Mouse (Mus musculus): ENCODE data around the gene Psd4. TPM values are rescaled to one million over a fixed set of nuclear protein-coding genes. Genes with fewer than 3 reads are reported as not detected.

The Psd4 gene
- polyA plus RNA-seq, 1 experiment from 2014 or later = 1.4 TPM

DNA sequence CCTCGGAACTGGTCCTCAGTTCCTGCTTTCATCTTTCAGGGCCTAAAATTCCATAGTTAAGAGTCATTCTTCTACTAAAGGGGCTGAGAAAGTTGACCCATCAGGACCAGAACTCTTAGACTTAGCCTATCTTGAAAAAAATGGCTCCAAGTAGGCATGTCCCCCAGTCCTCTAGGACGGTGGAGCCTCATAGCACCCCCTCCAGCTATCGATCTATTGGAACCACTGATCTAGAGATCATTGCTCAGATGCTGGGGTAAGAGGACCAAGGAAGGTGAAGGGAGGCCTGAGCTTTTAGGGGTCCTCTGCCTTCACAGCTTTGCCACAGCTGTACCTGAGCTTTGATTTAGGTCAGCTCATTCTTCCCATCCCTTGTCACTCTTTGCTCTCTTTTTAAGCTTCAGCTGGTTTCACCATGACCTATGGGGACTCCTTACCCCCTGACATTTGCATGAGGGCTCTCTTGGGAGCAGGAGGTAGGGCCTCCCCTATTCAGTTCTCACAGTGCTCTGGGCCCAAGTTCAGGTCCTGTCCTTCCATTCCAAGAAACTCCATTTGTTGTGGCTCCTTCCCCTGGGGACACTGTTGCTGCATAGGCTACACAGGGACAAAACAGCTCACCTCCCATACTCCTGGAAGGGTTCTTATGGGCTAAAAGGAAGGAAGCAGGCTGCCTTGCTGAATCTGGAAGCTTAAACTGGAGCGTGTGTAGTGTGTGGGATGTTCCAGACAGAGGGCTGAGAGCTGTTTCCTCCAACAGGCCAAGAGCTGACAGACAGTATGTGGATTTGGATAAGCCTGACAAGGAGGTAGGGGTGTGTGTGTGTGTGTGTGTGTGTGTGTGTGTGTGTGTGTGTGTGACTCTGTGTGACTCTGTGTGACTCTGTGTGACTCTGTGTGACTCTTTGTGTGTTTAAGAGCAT lies 20.2 kb downstream of the Psd4 start:
- H3K4me1 ChIP-seq = no peaks in the 10 kb centered on the region
- H3K9me3 ChIP-seq (replicated peaks) = no peaks in the 10 kb centered on the region
- no peak for ATAC-seq (ENCODE audit: low FRiP score)
- H3K4me3 ChIP-seq (replicated peaks) = no peak overlapping the region
- H3K27me3 ChIP-seq (replicated peaks) = no peaks in the 10 kb centered on the region
- H3K9ac ChIP-seq (replicated peaks) = no peak overlapping the region
- no peak overlapping the region for H3K27ac ChIP-seq (replicated peaks)
- no peak overlapping the region for H3K4me2 ChIP-seq
- H3K36me3 ChIP-seq = no peaks in the 10 kb centered on the region
- WGBS = 90% methylated on average over 4 of the region's 4 CpGs

GRCm38 (mm10) chr2:24393251-24393650 lies 25.9 kb downstream of the Psd4 start:
- Histone ChIP-seq H3K4me3 (replicated peaks) (no peak overlapping the region), H3K36me3 (no peaks in the 10 kb centered on the region), H3K9ac (replicated peaks) (no peak overlapping the region), H3K27me3 (replicated peaks) (no peaks in the 10 kb centered on the region), H3K4me1 (no peaks in the 10 kb centered on the region), H3K9me3 (replicated peaks) (no peaks in the 10 kb centered on the region), H3K4me2 (no peak overlapping the region), H3K27ac (replicated peaks) (no peak overlapping the region)
- WGBS = 74% methylated on average over 2 of the region's 2 CpGs
- ATAC-seq (ENCODE audit: low FRiP score) = no peak

- Histone ChIP-seq H3K9ac (replicated peaks) (no peak overlapping the region), H3K4me3 (replicated peaks) (no peak overlapping the region), H3K9me3 (replicated peaks) (no peaks in the 10 kb centered on the region), H3K27ac (replicated peaks) (no peak overlapping the region), H3K27me3 (replicated peaks) (no peaks in the 10 kb centered on the region), H3K36me3 (no peaks in the 10 kb centered on the region), H3K4me2 (no peak overlapping the region), H3K4me1 (no peaks in the 10 kb centered on the region)
- no peak for ATAC-seq (ENCODE audit: low FRiP score)
- WGBS = 18% methylated on average over 2 of the region's 2 CpGs
Observed at GRCm38 (mm10) chr2:24397115-24397514, 29.7 kb downstream of the Psd4 start.

- Histone ChIP-seq H3K9ac (replicated peaks) (no peak overlapping the region), H3K4me3 (replicated peaks) (no peak overlapping the region), H3K9me3 (replicated peaks) (no peaks in the 10 kb centered on the region), H3K4me2 (no peak overlapping the region), H3K27ac (replicated peaks) (no peak overlapping the region), H3K36me3 (no peaks in the 10 kb centered on the region), H3K27me3 (replicated peaks) (peaks cover 6% of the 10 kb centered on the region; the same call in 1 of the 2 replicates), H3K4me1 (peaks cover 7% of the 10 kb centered on the region)
- ATAC-seq (ENCODE audit: low FRiP score) = no peak
- 83% methylated on average over 3 of the region's 3 CpGs for WGBS
Observed at GRCm38 (mm10) chr2:24400711-24401110, 33.3 kb downstream of the Psd4 start.

- peak overlapping the region; percentile 33 for H3K4me3 ChIP-seq (replicated peaks)
- peak overlapping the region; percentile 61 for H3K4me2 ChIP-seq
- ATAC-seq (ENCODE audit: low FRiP score) = peak; percentile 82
- H3K9me3 ChIP-seq (replicated peaks) = no peaks in the 10 kb centered on the region
- H3K9ac ChIP-seq (replicated peaks) = peak overlapping the region; percentile 33; the same call in 1 of the 2 replicates
- peaks cover 12% of the 10 kb centered on the region for H3K4me1 ChIP-seq
- peaks cover 9% of the 10 kb centered on the region; the same call in 1 of the 2 replicates for H3K27me3 ChIP-seq (replicated peaks)
- WGBS = 11% methylated on average over 23 of the region's 23 CpGs
- H3K27ac ChIP-seq (replicated peaks) = no peak overlapping the region
- no peaks in the 10 kb centered on the region for H3K36me3 ChIP-seq
Observed at GRCm38 (mm10) chr2:24405345-24406012, 38.1 kb downstream of the Psd4 start.

DNA sequence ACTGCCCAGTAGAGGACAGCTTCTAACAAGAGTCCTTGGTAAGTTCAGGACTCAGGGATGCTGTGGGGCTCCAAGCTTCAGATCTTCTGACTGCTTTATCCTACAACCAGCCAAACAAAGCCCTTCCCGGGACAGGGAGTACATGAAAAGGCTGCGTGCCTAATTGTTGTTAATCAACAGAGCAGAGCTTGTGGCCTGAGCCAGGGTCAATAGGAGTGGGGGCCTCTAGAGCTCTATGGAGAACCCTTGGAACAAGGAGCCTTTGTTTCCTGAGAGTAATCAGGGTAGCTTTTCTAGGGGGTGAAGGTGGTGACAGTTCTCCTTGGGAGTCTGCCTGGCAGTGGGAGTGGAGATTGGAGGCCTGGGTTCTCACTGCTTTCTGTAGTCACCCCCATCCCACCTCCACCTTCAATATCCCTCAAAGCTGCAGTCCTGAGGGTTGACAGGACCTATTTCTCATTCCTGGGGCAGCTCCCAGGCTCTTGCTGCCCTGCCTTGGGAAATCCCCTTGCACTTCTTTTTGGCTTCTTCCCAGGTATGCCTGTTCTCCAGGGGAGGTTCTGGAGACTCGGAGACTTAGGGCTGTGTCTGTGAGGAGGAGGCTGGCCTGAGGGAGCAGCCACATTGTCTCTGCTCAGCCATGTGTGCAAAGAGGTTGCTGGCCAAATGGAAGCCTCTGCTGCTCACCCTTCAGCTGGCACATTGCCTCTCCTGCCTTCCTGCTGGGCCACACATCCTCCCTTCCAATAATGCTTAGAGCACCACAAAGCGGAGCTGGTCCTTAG lies 40.5 kb downstream of the Psd4 start:
- Histone ChIP-seq H3K4me2 (no peak overlapping the region), H3K4me3 (replicated peaks) (no peak overlapping the region), H3K36me3 (no peaks in the 10 kb centered on the region), H3K9me3 (replicated peaks) (no peaks in the 10 kb centered on the region), H3K27me3 (replicated peaks) (peaks cover 9% of the 10 kb centered on the region; the same call in 1 of the 2 replicates), H3K27ac (replicated peaks) (no peak overlapping the region), H3K9ac (replicated peaks) (no peak overlapping the region), H3K4me1 (peaks cover 12% of the 10 kb centered on the region)
- ATAC-seq (ENCODE audit: low FRiP score) = peak; percentile 36
- WGBS = 29% methylated on average over 4 of the region's 4 CpGs

DNA sequence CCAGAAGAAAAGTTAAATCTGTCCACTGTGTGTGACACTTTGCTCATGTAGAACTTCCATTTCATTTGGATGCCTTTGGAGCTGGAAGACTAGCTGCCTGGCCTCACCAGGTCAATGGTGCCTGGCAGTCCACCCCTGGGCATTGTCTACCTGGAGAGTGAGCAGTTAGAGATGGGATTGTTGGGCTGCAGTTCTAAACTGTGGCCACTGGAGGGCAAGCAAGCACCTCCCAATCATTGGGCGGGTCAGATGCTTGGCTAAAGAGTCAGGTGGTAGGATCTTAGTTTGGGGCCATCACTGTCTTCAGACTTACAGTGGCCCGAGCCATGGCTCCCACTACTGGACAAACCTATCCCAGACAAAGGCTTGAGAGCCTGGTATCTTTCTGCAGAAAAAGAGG lies 41.8 kb downstream of the Psd4 start:
- Histone ChIP-seq H3K4me3 (replicated peaks) (no peak overlapping the region), H3K9ac (replicated peaks) (no peak overlapping the region), H3K36me3 (no peaks in the 10 kb centered on the region), H3K27me3 (replicated peaks) (peaks cover 9% of the 10 kb centered on the region; the same call in 1 of the 2 replicates), H3K4me2 (no peak overlapping the region), H3K9me3 (replicated peaks) (no peaks in the 10 kb centered on the region), H3K4me1 (peaks cover 23% of the 10 kb centered on the region), H3K27ac (replicated peaks) (no peak overlapping the region)
- WGBS = 2% methylated on average over 2 of the region's 2 CpGs
- peak; percentile 38 for ATAC-seq (ENCODE audit: low FRiP score)

DNA sequence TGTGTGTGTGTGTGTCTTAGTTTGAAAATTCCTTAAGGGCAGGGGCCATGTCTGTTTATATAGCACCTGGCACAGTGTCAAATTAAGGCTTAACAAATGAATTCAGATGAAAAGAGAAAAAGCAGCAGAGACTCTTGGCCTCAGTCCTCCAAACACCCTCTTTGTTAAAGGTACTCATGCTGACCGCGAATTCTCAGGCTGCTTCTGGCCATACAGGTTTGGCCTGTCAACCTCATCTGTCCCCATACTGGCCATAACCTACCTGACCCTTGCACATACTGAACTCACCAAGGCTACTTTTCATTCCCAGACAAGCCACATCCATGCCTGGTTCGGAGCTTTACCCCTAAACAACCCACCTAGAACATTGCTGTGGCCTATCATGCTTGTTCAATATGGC lies 45.8 kb downstream of the Psd4 start:
- H3K27ac ChIP-seq (replicated peaks) = peak overlapping the region; percentile 62
- no peak for ATAC-seq (ENCODE audit: low FRiP score)

DNA sequence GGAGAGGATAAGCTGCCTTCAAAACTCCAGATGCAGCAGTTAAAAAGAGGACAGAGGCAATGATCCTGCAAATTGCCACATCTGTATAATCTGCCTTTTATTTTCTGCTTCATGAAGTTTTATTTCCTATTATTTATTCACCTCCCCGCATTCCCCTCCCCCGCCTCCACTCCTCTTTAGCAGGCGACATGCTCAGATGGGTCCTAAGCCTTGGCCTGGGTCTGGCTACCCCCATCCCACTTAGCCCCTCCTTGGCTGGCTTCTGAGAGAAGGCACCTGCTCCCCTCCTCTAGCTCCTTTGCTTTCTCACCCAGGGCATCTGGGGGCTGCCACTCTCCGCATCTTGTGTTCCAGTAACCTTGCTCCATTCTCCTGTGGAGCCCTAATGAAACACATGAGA lies 46.3 kb downstream of the Psd4 start:
- Histone ChIP-seq H3K9ac (replicated peaks) (no peak overlapping the region), H3K4me3 (replicated peaks) (no peak overlapping the region), H3K27me3 (replicated peaks) (no peaks in the 10 kb centered on the region), H3K9me3 (replicated peaks) (no peaks in the 10 kb centered on the region), H3K4me1 (peaks cover 32% of the 10 kb centered on the region), H3K27ac (replicated peaks) (peak overlapping the region; percentile 62), H3K36me3 (no peaks in the 10 kb centered on the region), H3K4me2 (no peak overlapping the region)
- 44% methylated on average over 4 of the region's 4 CpGs for WGBS
- peak; percentile 50; the same call in 1 of the 2 replicates for ATAC-seq (ENCODE audit: low FRiP score)

More for the DNA sequence above, 45.8 kb downstream of the Psd4 start:
- peaks cover 35% of the 10 kb centered on the region for H3K4me1 ChIP-seq
- WGBS = 64% methylated on average over 3 of the region's 3 CpGs
- H3K4me2 ChIP-seq = no peak overlapping the region
- no peak overlapping the region for H3K9ac ChIP-seq (replicated peaks)
- H3K36me3 ChIP-seq = no peaks in the 10 kb centered on the region
- H3K27me3 ChIP-seq (replicated peaks) = 0 out of 2 replicates have a peak, but pooled peaks cover 3% of the 10 kb centered on the region
- H3K9me3 ChIP-seq (replicated peaks) = no peaks in the 10 kb centered on the region
- H3K4me3 ChIP-seq (replicated peaks) = no peak overlapping the region

DNA sequence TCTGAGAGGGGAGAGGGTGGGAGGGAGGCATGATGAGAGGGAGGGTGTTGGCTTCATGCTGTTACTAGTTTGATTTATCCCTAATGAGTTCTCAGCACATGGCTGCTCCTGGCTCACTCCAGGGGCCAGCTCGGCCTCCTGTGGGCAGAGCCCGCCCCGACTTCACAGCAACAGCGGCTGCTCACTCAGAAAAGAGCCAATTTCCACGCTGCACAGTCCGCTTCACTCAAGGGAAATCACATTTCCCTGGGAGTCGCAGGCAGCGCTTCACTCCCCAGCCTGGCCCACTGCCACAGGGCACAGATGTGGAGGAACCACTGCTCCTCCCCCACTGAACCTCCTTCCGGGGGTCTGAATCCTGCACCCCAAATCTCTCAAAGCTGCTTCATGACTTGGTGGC lies 49.3 kb downstream of the Psd4 start:
- H3K9ac ChIP-seq (replicated peaks) = no peak overlapping the region
- H3K4me1 ChIP-seq = peaks cover 32% of the 10 kb centered on the region
- H3K36me3 ChIP-seq = no peaks in the 10 kb centered on the region
- no peak overlapping the region for H3K4me3 ChIP-seq (replicated peaks)
- peak overlapping the region; percentile 15; the same call in 1 of the 2 replicates for H3K4me2 ChIP-seq
- peak; percentile 80 for ATAC-seq (ENCODE audit: low FRiP score)
- H3K9me3 ChIP-seq (replicated peaks) = no peaks in the 10 kb centered on the region
- H3K27me3 ChIP-seq (replicated peaks) = no peaks in the 10 kb centered on the region
- WGBS = 4% methylated on average over 9 of the region's 9 CpGs
- H3K27ac ChIP-seq (replicated peaks) = peak overlapping the region; percentile 77

GRCm38 (mm10) chr2:24417106-24417505 lies 49.7 kb downstream of the Psd4 start:
- peaks cover 32% of the 10 kb centered on the region for H3K4me1 ChIP-seq
- ATAC-seq (ENCODE audit: low FRiP score) = peak; percentile 35
- no peaks in the 10 kb centered on the region for H3K9me3 ChIP-seq (replicated peaks)
- H3K27ac ChIP-seq (replicated peaks) = peak overlapping the region; percentile 77
- 18% methylated on average over 2 of the region's 2 CpGs for WGBS
- no peaks in the 10 kb centered on the region for H3K27me3 ChIP-seq (replicated peaks)
- no peak overlapping the region for H3K9ac ChIP-seq (replicated peaks)
- H3K4me3 ChIP-seq (replicated peaks) = no peak overlapping the region
- H3K36me3 ChIP-seq = no peaks in the 10 kb centered on the region
- H3K4me2 ChIP-seq = peak overlapping the region; percentile 15; the same call in 1 of the 2 replicates

Data from neural tube, embryonic 15.5 days (tissue).